In the genomic region with DNA sequence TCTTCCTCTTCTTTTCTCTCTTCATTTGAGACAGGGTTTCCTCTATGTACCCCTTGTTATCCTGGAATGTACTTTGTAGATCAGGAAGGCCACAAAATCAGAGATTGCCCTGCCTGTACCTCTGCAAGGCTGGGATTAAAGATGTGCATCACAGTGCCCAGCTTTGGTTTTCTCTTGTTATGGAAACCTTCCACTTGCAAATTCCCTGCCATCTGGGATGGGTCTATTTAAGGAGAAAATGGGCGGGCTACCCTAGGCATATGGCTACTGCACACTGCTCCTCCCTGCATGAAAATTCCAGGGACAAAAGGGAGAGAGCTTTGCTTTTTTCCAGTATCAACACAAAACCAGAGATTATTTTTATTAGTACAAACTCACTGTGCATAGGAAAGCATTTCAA, we compare ENCODE assay signal across 15 mouse cellular contexts.
DNase-seq lines count a peak whose midpoint lies in the region; TF ChIP-seq lines count a peak whose summit lies in the region.
"Had no signal": no experiment of that assay in that cellular context is flagged by ENCODE, and none has a peak within 500 bp of the region (broad histone marks: within the 10 kb centered on the region; RNA-seq: fewer than 3 reads in every experiment).

No protein-coding gene starts in this region.

- no peak overlapping the region for H3K4me3 ChIP-seq in layer of hippocampus, adult 2 months
- H3K4me3 ChIP-seq: embryonic facial prominence, embryonic 13.5 days; heart, adult 2 months; kidney, embryonic 15.5 days; limb, embryonic 13.5 days; neural tube, embryonic 15.5 days had no signal

- H3K27ac ChIP-seq in layer of hippocampus, adult 2 months = no peak overlapping the region
- H3K27ac ChIP-seq: embryonic facial prominence, embryonic 13.5 days; heart, adult 2 months; kidney, embryonic 15.5 days; limb, embryonic 13.5 days; neural tube, embryonic 15.5 days had no signal

- DNase-seq in layer of hippocampus, adult 2 months (ENCODE audit: low spot score in 2 of 2) = peak; percentile 46 to 53
- no peak for DNase-seq in layer of hippocampus, postnatal 36 days
- peak; percentile 67 to 81 for DNase-seq in cerebellum, adult 18-20 months
- DNase-seq in layer of hippocampus, adult 9-11 months = peak; percentile 37
- DNase-seq in telencephalon, adult 2 months (ENCODE audit: low read depth, low spot score) = peak; percentile 64
- no peak for DNase-seq in spleen, postnatal 4 days (ENCODE audit: low spot score in 2 of 2)
- DNase-seq in urinary bladder, postnatal 36 days (ENCODE audit: low spot score in 2 of 2) = no peak
- DNase-seq: adrenal gland, postnatal 10 days; heart, adult 2 months; heart, postnatal 14 days; lung, adult 2 months had no signal

- TF ChIP-seq CTCF in layer of hippocampus, adult 2 months (conservative IDR thresholded peaks at IDR 0.05) = no peak

Comparison
In these comparisons a context has a peak if more than half of its experiments do, and no peak if none do; other contexts are left out.
1. DNase-seq: peak in layer of hippocampus, adult 2 months (2 of 2), cerebellum, adult 18-20 months (2 of 2), layer of hippocampus, adult 9-11 months (single experiment) and telencephalon, adult 2 months (single experiment); none in layer of hippocampus, postnatal 36 days (0 of 2), spleen, postnatal 4 days (0 of 2) and urinary bladder, postnatal 36 days (0 of 2).